Mouse (Mus musculus): Measurements from ENCODE around the gene Cdk9. TPM values are rescaled to one million over a fixed set of nuclear protein-coding genes. Genes with fewer than 3 reads are reported as not detected.

Gene Cdk9
- total RNA-seq (2021) (10 to 100 TPM; 69.7 to 74.7 TPM), polyA plus RNA-seq (2012; rRNA removed) (131 and 132 TPM in 2 replicates)
- long read RNA-seq, transcript Cdk9-201 (7 exons, 1,733 nt) = major isoform, 84 of 99 reads
- long read RNA-seq, partial matches to known transcripts = 0 of 99 reads
- long read RNA-seq, other reads (novel, unspliced or antisense) = 12 of 99 reads

GRCm38 (mm10) chr2:32712934-32713817, at the start of gene Cdk9:
Gene Cdk9 (minus strand): TSS chr2:32713076.
- DNase-seq = peak; percentile 96

- DNase-seq = no peak
These were observed 49.0 kb upstream of the Cdk9 start for GRCm38 (mm10) chr2:32761859-32762258.

- DNase-seq = no peak
These were observed 48.5 kb upstream of the Cdk9 start for GRCm38 (mm10) chr2:32761361-32761760.

GRCm38 (mm10) chr2:32759001-32759400, 46.1 kb upstream of the Cdk9 start:
- no peak for DNase-seq

GRCm38 (mm10) chr2:32758503-32758902, 45.6 kb upstream of the Cdk9 start:
- no peak for DNase-seq

- DNase-seq = peak; percentile 98
These were observed 44.4 kb upstream of the Cdk9 start, which contains the start of gene Tor2a for GRCm38 (mm10) chr2:32757056-32757845. Gene Tor2a (plus strand): TSS chr2:32757234.

- DNase-seq = no peak
These were observed 43.8 kb upstream of the Cdk9 start for GRCm38 (mm10) chr2:32756674-32757055.

GRCm38 (mm10) chr2:32752181-32752580, 39.3 kb upstream of the Cdk9 start:
- DNase-seq = no peak

- DNase-seq = no peak
These were observed 38.8 kb upstream of the Cdk9 start for GRCm38 (mm10) chr2:32751665-32752033.

- peak; percentile 89 for DNase-seq
These were observed 38.2 kb upstream of the Cdk9 start for GRCm38 (mm10) chr2:32750887-32751664.

- DNase-seq = no peak
These were observed 37.3 kb upstream of the Cdk9 start for GRCm38 (mm10) chr2:32750199-32750598.

GRCm38 (mm10) chr2:32749082-32749481, 36.2 kb upstream of the Cdk9 start:
- DNase-seq = no peak

GRCm38 (mm10) chr2:32744272-32744982, 31.6 kb upstream of the Cdk9 start:
- no peak for DNase-seq

- no peak for DNase-seq
These were observed 29.3 kb upstream of the Cdk9 start for GRCm38 (mm10) chr2:32742173-32742531.

GRCm38 (mm10) chr2:32741273-32742172, 28.6 kb upstream of the Cdk9 start:
- peak; percentile 62 for DNase-seq

GRCm38 (mm10) chr2:32740916-32741272, 28.0 kb upstream of the Cdk9 start, which contains the start of gene 6330409D20Rik:
Gene 6330409D20Rik (minus strand): TSS chr2:32741016.
- DNase-seq = no peak

GRCm38 (mm10) chr2:32739311-32739710, 26.4 kb upstream of the Cdk9 start:
- DNase-seq = peak; percentile 56

GRCm38 (mm10) chr2:32737008-32737407, 24.1 kb upstream of the Cdk9 start:
- DNase-seq = no peak

GRCm38 (mm10) chr2:32736306-32736829, 23.5 kb upstream of the Cdk9 start:
- DNase-seq = no peak

GRCm38 (mm10) chr2:32734933-32735332, 22.1 kb upstream of the Cdk9 start:
- DNase-seq = peak; percentile 74

Measured in adrenal gland, adult 2 months (tissue).